Mouse (Mus musculus) myocyte (in vitro differentiated cells): ENCODE data around the gene Rabep2.
A peak's percentile ranks its signal among the peaks of the same experiment; 100 is the strongest.

Experiments
- E2F4 ChIP-seq: IDR thresholded peaks from one replicate; pipeline ENCODE4 v1.6.1; 2011; ENCODE audit warnings: mild to moderate bottlenecking, control low read depth, moderate library complexity; ENCODE audit not compliant: insufficient read depth
- POLR2A ChIP-seq: IDR thresholded peaks from one replicate; pipeline ENCODE4 v1.6.1; 2011; ENCODE audit warnings: low read depth, mild to moderate bottlenecking, control low read depth, moderate library complexity; ENCODE audit not compliant: insufficient read length
- SRF ChIP-seq: IDR thresholded peaks from one replicate; pipeline ENCODE4 v1.6.1; 2011; ENCODE audit warnings: low read depth; ENCODE audit not compliant: control insufficient read depth, insufficient read length
- USF1 ChIP-seq: IDR thresholded peaks from one replicate; pipeline ENCODE4 v1.6.1; 2011; ENCODE audit warnings: low read depth, mild to moderate bottlenecking, control low read depth, moderate library complexity

DNA sequence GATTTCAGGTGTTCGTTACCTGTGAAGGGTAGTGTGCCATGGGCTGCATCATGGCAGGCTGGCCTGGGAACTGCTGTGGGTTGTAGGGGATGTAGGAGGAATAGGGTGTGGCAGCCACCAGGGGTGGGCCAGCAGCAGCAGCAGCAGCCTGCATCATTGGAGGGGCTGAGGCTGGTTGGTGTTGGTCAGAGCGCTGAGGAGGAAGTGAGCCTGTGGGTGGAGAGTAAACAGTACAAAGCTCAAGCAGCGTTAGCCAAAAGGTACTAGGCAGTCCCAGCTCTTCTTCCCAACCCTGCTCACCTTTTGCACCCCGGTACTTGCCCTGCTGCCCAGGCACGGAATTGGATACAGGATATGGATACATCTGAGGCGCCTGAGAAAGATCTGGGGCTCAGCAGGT is 65.6 kb downstream of the Rabep2 start:
- TF ChIP-seq SRF (no peak), USF1 (no peak), POLR2A (peak; percentile 13), E2F4 (no peak)
